Mouse (Mus musculus) embryonic facial prominence, embryonic 15.5 days (tissue): ENCODE data around the gene Ttc7. TPM values are rescaled to one million over a fixed set of nuclear protein-coding genes. Genes with fewer than 3 reads are reported as not detected.

ENCODE experiments used
- ATAC-seq: fragments of 200-750 bp; cut with Nextera tagmentation; 2 replicates; pipeline ENCODE4 v1.8.0; 2017; ENCODE audit warnings: low read depth, moderate TSS enrichment; ENCODE audit not compliant: insufficient number of reproducible peaks, low FRiP score, low TSS enrichment
- H3K27ac ChIP-seq: fragments of 300-500 bp; sonication (generic); replicated peaks from 2 replicates; pipeline ENCODE4 v1.5.1; 2015; ENCODE audit warnings: mild to moderate bottlenecking, inconsistent platforms
- H3K27me3 ChIP-seq: fragments of 300-500 bp; sonication (generic); 2 replicates; pipeline ENCODE4 v1.6.1; 2015; ENCODE audit warnings: inconsistent platforms
- H3K36me3 ChIP-seq: fragments of 300-500 bp; sonication (generic); 2 replicates; pipeline ENCODE4 v1.6.1; 2015; ENCODE audit warnings: mild to moderate bottlenecking, inconsistent platforms
- H3K4me1 ChIP-seq: fragments of 300-500 bp; sonication (generic); 2 replicates; pipeline ENCODE4 v1.6.1; 2015; ENCODE audit warnings: inconsistent platforms
- H3K4me2 ChIP-seq: fragments of 300-500 bp; sonication (generic); replicated peaks from 2 replicates; pipeline ENCODE4 v1.6.1; 2015; ENCODE audit warnings: mild to moderate bottlenecking, inconsistent platforms
- H3K4me3 ChIP-seq: fragments of 300-500 bp; sonication (generic); replicated peaks from 2 replicates; pipeline ENCODE4 v1.5.1; 2015; ENCODE audit warnings: mild to moderate bottlenecking, inconsistent platforms
- H3K9ac ChIP-seq: fragments of 300-500 bp; sonication (generic); 2 replicates; pipeline ENCODE4 v1.6.1; 2015; ENCODE audit warnings: inconsistent platforms
- H3K9me3 ChIP-seq: fragments of 300-500 bp; sonication (generic); replicated peaks from 2 replicates; pipeline ENCODE4 v1.6.1; 2016; ENCODE audit warnings: inconsistent platforms
- WGBS: fragments of 180-500 bp; shearing (Covaris S2); methylation state at CpG from one replicate; pipeline ENCODE4 v1.1.7; 2015; 5-methylcytosine and 5-hydroxymethylcytosine counted together
- polyA plus RNA-seq: library from polyadenylated mRNA; unstranded; fragments of >200 nt; fragmentation: Nextera tagmentation; extraction: Ambion mirVana; gene quantifications from 2 replicates; pipeline ENCODE4 v1.2.1, GENCODE M21; 2015

Ttc7 gene
- polyA plus RNA-seq, 1 experiment from 2014 or later: 17.3 TPM

- under 1% methylated on average over 41 of the region's 41 CpGs for WGBS
- Histone ChIP-seq H3K4me3 (peak within 1 kb of the TSS; percentile 89), H3K27me3 (no peaks in the 10 kb centered on the region), H3K4me2 (peak within 1 kb of the TSS; percentile 72), H3K9ac (peak within 1 kb of the TSS; percentile 87), H3K9me3 (no peaks in the 10 kb centered on the region), H3K27ac (peak within 1 kb of the TSS; percentile 85), H3K4me1 (peaks cover 16% of the 10 kb centered on the region), H3K36me3 (peaks cover 30% of the 10 kb centered on the region)
- ATAC-seq: peak; percentile 94
Measured at GRCm38 (mm10) chr17:87265792-87266186, 16.9 kb upstream of the Ttc7 start, which contains the start of gene Mcfd2. Mcfd2 (minus strand) TSS chr17:87265935.

GRCm38 (mm10) chr17:87269454-87269853 lies 13.2 kb upstream of the Ttc7 start:
- no peak overlapping the region for H3K4me2 ChIP-seq
- H3K9me3 ChIP-seq: no peaks in the 10 kb centered on the region
- no peaks in the 10 kb centered on the region for H3K27me3 ChIP-seq
- H3K4me1 ChIP-seq: peaks cover 8% of the 10 kb centered on the region
- no peak overlapping the region for H3K9ac ChIP-seq
- no peaks in the 10 kb centered on the region for H3K36me3 ChIP-seq
- no peak overlapping the region for H3K27ac ChIP-seq
- WGBS: 64% methylated on average over 6 of the region's 6 CpGs
- no peak for ATAC-seq
- no peak overlapping the region for H3K4me3 ChIP-seq

GRCm38 (mm10) chr17:87275363-87276341 lies 7.0 kb upstream of the Ttc7 start:
- no peak overlapping the region for H3K27ac ChIP-seq
- no peaks in the 10 kb centered on the region for H3K4me1 ChIP-seq
- 51% methylated on average over 15 of the region's 15 CpGs for WGBS
- no peak overlapping the region for H3K4me2 ChIP-seq
- no peaks in the 10 kb centered on the region for H3K36me3 ChIP-seq
- no peaks in the 10 kb centered on the region for H3K9me3 ChIP-seq
- no peak for ATAC-seq
- H3K27me3 ChIP-seq: no peaks in the 10 kb centered on the region
- H3K4me3 ChIP-seq: no peak overlapping the region
- H3K9ac ChIP-seq: no peak overlapping the region

GRCm38 (mm10) chr17:87282007-87282705 lies 530 bp upstream of the Ttc7 start:
- under 1% methylated on average over 44 of the region's 44 CpGs for WGBS
- ATAC-seq: peak; percentile 84
- no peaks in the 10 kb centered on the region for H3K36me3 ChIP-seq

GRCm38 (mm10) chr17:87283055-87283754 lies 519 bp downstream of the Ttc7 start:
- Histone ChIP-seq H3K27ac (peak overlapping the region; percentile 97), H3K36me3 (no peaks in the 10 kb centered on the region), H3K4me3 (peak overlapping the region; percentile 77), H3K4me2 (peak overlapping the region; percentile 88), H3K9me3 (no peaks in the 10 kb centered on the region), H3K9ac (peak overlapping the region; percentile 88), H3K4me1 (peaks cover 41% of the 10 kb centered on the region), H3K27me3 (peaks cover 9% of the 10 kb centered on the region)
- peak; percentile 36 for ATAC-seq
- WGBS: 0% methylated on average over 56 of the region's 56 CpGs

More at GRCm38 (mm10) chr17:87282007-87282705, 530 bp upstream of the Ttc7 start:
- Histone ChIP-seq H3K4me2 (peak overlapping the region; percentile 88), H3K9ac (peak overlapping the region; percentile 88), H3K27ac (peak overlapping the region; percentile 97), H3K4me1 (peaks cover 36% of the 10 kb centered on the region), H3K4me3 (peak overlapping the region; percentile 77), H3K9me3 (no peaks in the 10 kb centered on the region), H3K27me3 (peaks cover 9% of the 10 kb centered on the region)

GRCm38 (mm10) chr17:87283755-87284481 lies 1.2 kb downstream of the Ttc7 start:
- Histone ChIP-seq H3K9me3 (no peaks in the 10 kb centered on the region), H3K4me1 (peaks cover 44% of the 10 kb centered on the region), H3K27ac (no peak overlapping the region), H3K9ac (peak overlapping the region; percentile 88; the same call in 1 of the 2 replicates), H3K36me3 (no peaks in the 10 kb centered on the region), H3K27me3 (peaks cover 9% of the 10 kb centered on the region), H3K4me2 (peak overlapping the region; percentile 88), H3K4me3 (peak overlapping the region; percentile 77)
- WGBS: 7% methylated on average over 21 of the region's 21 CpGs
- no peak for ATAC-seq

- Histone ChIP-seq H3K4me3 (peak overlapping the region; percentile 77; the same call in 1 of the 2 replicates), H3K4me1 (peaks cover 44% of the 10 kb centered on the region)
Measured at GRCm38 (mm10) chr17:87284482-87285040, 1.9 kb downstream of the Ttc7 start.

GRCm38 (mm10) chr17:87285731-87286465 lies 3.2 kb downstream of the Ttc7 start:
- H3K4me1 ChIP-seq: peaks cover 44% of the 10 kb centered on the region
- H3K4me2 ChIP-seq: no peak overlapping the region
- WGBS: 64% methylated on average over 23 of the region's 23 CpGs
- no peak overlapping the region for H3K4me3 ChIP-seq
- no peaks in the 10 kb centered on the region for H3K36me3 ChIP-seq
- H3K9me3 ChIP-seq: no peaks in the 10 kb centered on the region
- no peak overlapping the region for H3K9ac ChIP-seq
- ATAC-seq: no peak
- H3K27me3 ChIP-seq: peaks cover 9% of the 10 kb centered on the region
- H3K27ac ChIP-seq: no peak overlapping the region

More at GRCm38 (mm10) chr17:87284482-87285040, 1.9 kb downstream of the Ttc7 start:
- WGBS: 64% methylated on average over 7 of the region's 7 CpGs
- H3K9ac ChIP-seq: no peak overlapping the region
- H3K36me3 ChIP-seq: no peaks in the 10 kb centered on the region
- no peak overlapping the region for H3K27ac ChIP-seq
- no peaks in the 10 kb centered on the region for H3K9me3 ChIP-seq
- H3K27me3 ChIP-seq: peaks cover 9% of the 10 kb centered on the region
- no peak for ATAC-seq
- H3K4me2 ChIP-seq: peak overlapping the region; percentile 88

GRCm38 (mm10) chr17:87286481-87287143 lies 3.9 kb downstream of the Ttc7 start:
- 58% methylated on average over 8 of the region's 8 CpGs for WGBS
- Histone ChIP-seq H3K27me3 (peaks cover 9% of the 10 kb centered on the region), H3K9ac (no peak overlapping the region), H3K4me3 (no peak overlapping the region), H3K36me3 (no peaks in the 10 kb centered on the region), H3K9me3 (no peaks in the 10 kb centered on the region), H3K4me2 (no peak overlapping the region), H3K27ac (no peak overlapping the region), H3K4me1 (peaks cover 38% of the 10 kb centered on the region)
- ATAC-seq: no peak
